12 mouse cellular contexts compared by ENCODE assay signal in genomic region chr9:76168355-76168754, GRCm38 (mm10). TPM values are rescaled to one million over a fixed set of nuclear protein-coding genes. Genes with fewer than 3 reads are reported as not detected.
DNase-seq lines count a peak whose midpoint lies in the region; ATAC-seq and TF ChIP-seq lines count a peak whose summit lies in the region.
"Had no signal": no experiment of that assay in that cellular context is flagged by ENCODE, and none has a peak within 500 bp of the region (broad histone marks: within the 10 kb centered on the region; RNA-seq: fewer than 3 reads in every experiment).

No protein-coding gene starts in this region.

- H3K9me3 ChIP-seq in kidney, postnatal 0 days (replicated peaks; ENCODE audit: low read length) = no peaks in the 10 kb centered on the region
- H3K9me3 ChIP-seq: hindbrain, embryonic 15.5 days; neural tube, embryonic 13.5 days had no signal

- H3K4me2 ChIP-seq in kidney, postnatal 0 days (ENCODE audit: low read length) = no peak overlapping the region
- H3K4me2 ChIP-seq: hindbrain, embryonic 15.5 days; neural tube, embryonic 13.5 days had no signal

- H3K9ac ChIP-seq in kidney, postnatal 0 days (ENCODE audit: low read depth, low read length) = no peak overlapping the region
- H3K9ac ChIP-seq: hindbrain, embryonic 15.5 days; neural tube, embryonic 13.5 days had no signal

- no peak overlapping the region for H3K27ac ChIP-seq in kidney, postnatal 0 days
- H3K27ac ChIP-seq: hindbrain, embryonic 15.5 days; neural tube, embryonic 13.5 days had no signal

- peak; percentile 36; the same call in 1 of the 2 replicates for TF ChIP-seq CTCF in kidney, postnatal 0 days (IDR thresholded peaks at IDR 0.05; ENCODE audit: low read depth)

- H3K27me3 ChIP-seq in kidney, postnatal 0 days (ENCODE audit: insufficient read depth, low read length) = no peaks in the 10 kb centered on the region
- H3K27me3 ChIP-seq: hindbrain, embryonic 15.5 days; neural tube, embryonic 13.5 days had no signal

- no peaks in the 10 kb centered on the region for H3K36me3 ChIP-seq in kidney, postnatal 0 days (ENCODE audit: insufficient read depth, low read length)
- H3K36me3 ChIP-seq: hindbrain, embryonic 15.5 days; neural tube, embryonic 13.5 days had no signal

- WGBS in kidney, postnatal 0 days = 42% methylated on average over 3 of the region's 3 CpGs

- no peaks in the 10 kb centered on the region for H3K4me1 ChIP-seq in kidney, postnatal 0 days (replicated peaks; ENCODE audit: insufficient read depth, low read length)
- H3K4me1 ChIP-seq: hindbrain, embryonic 15.5 days; neural tube, embryonic 13.5 days had no signal

- H3K4me3 ChIP-seq in kidney, postnatal 0 days (replicated peaks; ENCODE audit: low read depth, low read length) = no peak overlapping the region
- H3K4me3 ChIP-seq: hindbrain, embryonic 15.5 days; neural tube, embryonic 13.5 days had no signal

- ATAC-seq in cerebellum, adult (ENCODE audit: insufficient number of reproducible peaks, low FRiP score, low TSS enrichment) = no peak
- no peak for ATAC-seq in kidney, postnatal 0 days (replicated peaks; ENCODE audit: low FRiP score, low read depth)

- peak; percentile 5 for DNase-seq in cerebellum, adult 8-10 months
- DNase-seq in kidney, postnatal 0 days (ENCODE audit: low spot score) = peak; percentile 10
- DNase-seq in kidney, adult 11 months = no peak
- peak; percentile 14 for DNase-seq in right cerebral cortex, postnatal 4 days
- DNase-seq in right cerebral cortex, postnatal 36 days (ENCODE audit: low spot score in 2 of 2) = no peak
- DNase-seq in lung, postnatal 10 days = peak; percentile 21
- DNase-seq in spleen, postnatal 4 days (ENCODE audit: low spot score in 2 of 2) = no peak

RNA-seq across cellular contexts. Expression of gene Gfral, which starts 45.1 kb away (rescaled TPM):
- polyA plus RNA-seq in kidney, postnatal 0 days (2015; fragmentation: Nextera tagmentation; extraction: Ambion mirVana) = not detected in 2 replicates
- polyA plus RNA-seq: embryonic facial prominence, embryonic 14.5 days; hindbrain, embryonic 15.5 days; neural tube, embryonic 13.5 days; stomach, embryonic 14.5 days had no signal

Comparison
In these comparisons a context has a peak if more than half of its experiments do, and no peak if none do; other contexts are left out.
1. DNase-seq: peak in cerebellum, adult 8-10 months (single experiment), kidney, postnatal 0 days (single experiment), right cerebral cortex, postnatal 4 days (single experiment) and lung, postnatal 10 days (single experiment); none in kidney, adult 11 months (single experiment), right cerebral cortex, postnatal 36 days (0 of 2) and spleen, postnatal 4 days (0 of 2).